Mouse (Mus musculus) thymus, postnatal 14 days (tissue): ENCODE results near the gene Olfr1270.
"Not testable (repeated sequence)": the region's sequence is repeated elsewhere in the genome, so short reads cannot be mapped to it uniquely, and the experiment has no call there.

Experiments used
- DNase-seq: peaks from one replicate; pipeline ENCODE4 v3.0.0; 2021

Olfr1270 gene

DNA sequence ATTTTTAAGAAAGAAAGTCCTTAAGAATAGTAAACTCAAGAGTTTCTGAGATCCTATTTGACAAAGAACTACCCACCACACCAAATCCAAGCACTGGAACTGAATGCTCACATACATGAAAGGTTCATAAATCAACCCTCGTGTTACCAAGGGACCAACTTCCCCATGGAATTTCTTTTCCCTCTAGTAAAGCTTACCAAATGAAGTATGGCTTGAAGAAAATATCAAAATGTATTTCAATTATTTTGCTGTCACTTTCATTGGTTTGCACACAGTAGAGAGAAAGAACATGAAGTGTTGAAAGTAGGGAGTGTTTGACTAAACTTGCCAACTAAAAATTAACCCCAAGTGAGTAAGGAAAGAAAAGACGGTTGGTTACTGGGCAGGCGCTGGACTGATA is at the start of gene Olfr1270:
Olfr1270 (minus strand) TSS at position 101 of the 400 bp plus-strand sequence.
- no peak for DNase-seq

DNA sequence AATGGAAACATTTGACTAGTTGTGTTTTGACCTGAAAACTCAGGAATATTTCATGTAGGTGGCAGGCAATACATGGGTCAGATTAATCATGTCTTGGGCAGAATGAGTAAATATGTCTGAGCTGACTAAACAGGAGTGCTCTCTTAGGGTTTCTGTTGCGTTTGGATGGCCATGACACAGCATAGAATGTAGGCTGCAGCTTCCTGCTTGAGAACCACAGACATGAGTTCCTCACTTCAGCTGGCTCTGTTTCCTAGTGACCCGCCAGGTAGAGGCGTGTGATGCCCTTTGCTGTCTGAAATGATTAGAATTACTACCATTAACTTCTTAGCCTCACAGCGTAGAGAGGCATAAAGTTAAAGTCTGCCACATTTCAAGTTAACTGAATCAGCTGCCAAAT is 46.7 kb upstream of the Olfr1270 start:
- not testable (repeated sequence) for DNase-seq

DNA sequence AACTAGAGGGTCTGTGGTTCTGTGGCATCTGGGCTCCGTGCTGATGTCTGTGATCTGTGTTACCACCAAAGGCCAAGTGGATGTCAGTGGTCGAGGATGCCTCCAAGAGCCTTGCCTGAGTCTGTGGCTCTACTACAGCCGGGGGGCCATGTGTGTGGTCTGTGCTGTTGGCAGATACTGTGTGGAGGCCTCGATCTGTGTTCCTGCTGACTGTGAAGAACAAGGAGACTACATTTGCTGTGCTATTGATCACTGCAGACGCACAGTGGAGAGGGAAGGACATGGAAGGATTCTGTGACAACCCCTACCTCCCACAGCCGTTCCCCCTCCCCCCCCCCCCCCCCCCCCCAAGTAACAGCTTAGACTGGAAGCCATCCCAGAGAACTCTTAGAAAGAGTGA is 42.4 kb upstream of the Olfr1270 start:
- DNase-seq, result not testable (repeated sequence)

DNA sequence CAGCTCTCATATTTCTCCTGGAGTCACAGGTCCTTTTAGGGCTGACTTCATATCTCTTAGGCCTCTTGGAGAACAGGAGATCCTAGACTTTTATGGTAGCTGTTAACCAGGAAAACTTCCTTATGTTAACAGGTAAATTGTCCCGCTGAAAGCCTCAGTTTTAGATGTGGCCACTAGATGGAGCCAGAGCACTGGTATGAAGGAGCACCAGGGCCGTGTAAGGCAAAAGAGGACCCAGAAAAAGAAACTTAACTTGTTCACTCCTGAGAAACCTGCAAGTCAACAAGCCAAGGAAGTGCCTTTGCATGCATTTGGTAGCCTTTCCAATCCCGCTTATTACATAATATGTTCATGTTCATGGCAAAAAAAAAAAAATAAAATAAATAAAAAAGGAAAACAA is 41.9 kb upstream of the Olfr1270 start:
- DNase-seq, result not testable (repeated sequence)

DNA sequence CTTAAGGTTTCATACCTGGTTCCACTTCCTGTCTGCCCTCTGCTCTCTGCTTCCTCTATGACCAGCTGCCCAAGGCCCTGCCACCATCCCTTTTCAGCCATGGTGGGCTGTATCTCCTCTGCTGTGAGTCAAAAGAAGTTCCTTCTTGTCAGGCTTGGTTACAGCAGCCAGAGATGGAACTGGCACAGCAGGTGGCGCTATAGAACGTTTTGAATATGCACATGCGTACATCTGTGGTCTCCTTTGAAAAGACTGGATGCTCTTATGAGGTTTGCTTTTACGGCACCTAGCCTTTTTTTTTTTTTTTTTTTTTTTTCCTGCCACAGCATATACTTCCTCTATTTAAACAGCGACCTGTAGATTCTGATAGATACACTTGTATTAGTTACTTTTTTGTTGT is 34.2 kb upstream of the Olfr1270 start:
- DNase-seq, result not testable (repeated sequence)

DNA sequence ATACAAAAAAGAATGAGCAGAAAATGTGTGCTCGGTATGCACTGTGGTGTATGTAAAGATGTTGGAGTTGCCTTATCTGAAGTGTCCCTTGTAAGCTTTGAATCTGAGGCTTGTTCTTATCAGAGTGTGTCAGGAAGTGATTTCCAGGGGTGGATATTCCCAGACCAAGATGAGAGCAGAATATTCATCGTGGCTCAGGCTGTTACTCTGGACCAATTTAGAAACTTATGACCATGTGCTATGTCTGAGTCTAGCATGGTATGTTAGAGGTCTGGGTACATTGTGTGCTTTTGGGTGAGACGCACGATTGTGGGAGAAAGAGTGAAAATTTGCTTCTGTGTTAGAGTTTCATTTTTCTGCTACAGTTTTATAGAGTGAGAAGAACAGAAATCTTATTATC is 33.2 kb upstream of the Olfr1270 start:
- DNase-seq, result not testable (repeated sequence)

DNA sequence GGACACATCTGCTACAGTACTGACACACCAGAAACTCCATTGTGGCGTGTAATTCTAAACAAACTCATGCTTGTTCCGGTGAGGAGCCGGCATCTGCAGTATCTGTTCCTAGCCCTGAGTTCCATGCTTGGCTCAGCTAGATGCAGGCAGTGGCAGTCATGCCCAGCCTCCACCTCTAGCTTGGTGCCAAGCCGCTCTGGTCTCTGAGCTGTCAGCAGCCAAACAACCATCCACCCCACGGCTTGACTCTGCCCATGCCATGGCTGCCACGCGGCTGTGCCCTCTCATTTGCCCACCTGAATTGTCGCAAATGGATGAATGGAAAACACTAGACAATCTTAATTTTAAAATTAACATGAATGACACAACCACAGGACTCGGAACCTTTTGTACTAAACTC is 1.0 kb upstream of the Olfr1270 start:
- DNase-seq, result no peak

DNA sequence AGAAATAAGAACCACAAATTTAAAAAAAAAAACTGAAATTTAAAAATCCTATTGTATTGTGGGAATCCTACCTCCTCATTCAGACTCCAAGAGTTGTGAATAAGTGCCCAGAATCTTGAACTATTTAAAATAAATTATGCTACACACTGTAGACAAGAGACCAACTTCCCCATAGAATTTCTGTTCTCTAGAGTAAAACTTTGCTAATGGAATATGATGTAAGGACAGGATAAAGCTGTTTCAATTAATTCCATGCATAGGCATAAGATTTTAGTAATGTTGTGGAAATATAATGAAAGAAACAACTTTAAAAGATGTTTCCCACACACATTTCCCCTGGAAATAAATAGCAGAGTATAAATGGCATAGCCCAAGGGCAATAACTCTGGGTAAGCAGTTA is 10.7 kb downstream of the Olfr1270 start, which contains the start of gene Olfr32:
Olfr32 (minus strand) TSS at position 101 of the 400 bp plus-strand sequence.
- no peak for DNase-seq

DNA sequence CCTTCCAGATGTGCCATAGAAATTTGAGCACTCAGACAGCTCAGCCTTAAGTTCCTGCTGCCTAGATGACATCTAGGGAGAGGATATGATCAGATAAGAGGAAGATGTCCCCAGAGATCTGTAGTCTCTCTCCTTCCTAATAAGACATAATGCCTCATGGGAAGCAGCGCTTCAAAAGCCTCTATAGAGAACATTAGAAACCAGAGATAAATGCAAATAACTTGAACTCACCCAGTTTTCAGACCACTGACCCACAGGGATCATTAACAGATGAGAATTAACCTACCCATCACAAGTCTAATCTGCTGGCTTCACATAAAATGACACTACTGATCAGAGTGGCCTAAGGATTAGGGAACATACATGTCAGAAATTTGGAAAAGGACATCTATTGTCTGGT is 31.6 kb downstream of the Olfr1270 start, which contains the start of gene Olfr1269:
Olfr1269 (minus strand) TSS at position 101 of the 400 bp plus-strand sequence.
- DNase-seq, result no peak
